Mouse (Mus musculus) T-helper 2 cell (primary cell): ENCODE results near the gene Zc2hc1b.

Source experiments
- in situ Hi-C: fragments of 300-600 bp; cut with MboI, MseI; formaldehyde crosslinking; loops from one replicate; pipeline ENCODE4 v1.15.1; 2025; ENCODE audit warnings: high pct_unique_total_duplicates

Gene Zc2hc1b

GRCm38 (mm10) chr10:13116706-13117665, 60.8 kb downstream of the Zc2hc1b start:
- in situ Hi-C loops = no loop called here

DNA sequence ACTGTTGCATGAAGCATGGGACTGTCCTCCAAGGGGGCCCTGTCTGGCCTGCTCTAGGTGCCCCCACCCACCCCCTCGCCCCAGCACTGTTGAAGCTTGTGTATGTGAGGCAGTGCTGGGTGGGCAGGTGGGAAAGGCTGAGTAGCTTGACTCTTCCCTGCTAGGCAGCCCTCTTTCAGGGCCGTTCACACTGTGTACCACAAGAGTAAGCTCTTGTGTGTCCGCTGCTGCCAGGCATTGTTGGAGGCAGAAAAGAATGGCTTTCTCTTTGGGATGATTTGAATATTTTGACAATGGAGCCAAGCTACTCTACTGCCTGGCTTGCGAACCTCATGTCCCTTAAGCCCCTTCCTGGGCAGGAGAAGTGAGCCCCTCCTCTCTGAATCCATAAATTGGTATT, 62.8 kb downstream of the Zc2hc1b start:
- in situ Hi-C loops = no loop called here

GRCm38 (mm10) chr10:13113641-13114040, 64.2 kb downstream of the Zc2hc1b start:
- in situ Hi-C loops = no loop called here

DNA sequence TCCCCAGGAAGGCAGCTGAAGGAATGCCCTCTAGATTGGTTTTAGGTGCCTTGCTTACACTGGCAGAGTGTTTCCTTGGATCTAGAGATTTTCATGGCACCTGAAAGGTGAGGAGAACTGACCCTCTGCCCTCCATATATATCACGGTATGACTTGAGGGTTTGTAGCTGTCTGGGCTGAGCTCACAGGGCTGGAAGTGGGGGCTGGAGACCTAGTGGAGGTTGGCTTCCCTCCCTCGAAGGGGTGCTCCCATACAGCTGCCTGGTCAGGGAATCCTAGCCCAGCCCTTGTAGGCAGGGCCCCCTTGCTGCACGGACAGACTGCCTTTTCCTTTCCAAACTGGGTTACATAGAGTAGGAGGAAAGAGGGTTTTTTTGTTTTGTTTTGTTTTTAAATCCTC, 65.0 kb downstream of the Zc2hc1b start:
- in situ Hi-C loops = no loop called here

- in situ Hi-C loops = no loop called here
Observed at GRCm38 (mm10) chr10:13109781-13110180, 68.0 kb downstream of the Zc2hc1b start.

GRCm38 (mm10) chr10:13108847-13109246, 69.0 kb downstream of the Zc2hc1b start:
- in situ Hi-C loops = no loop called here

GRCm38 (mm10) chr10:13108021-13108548, 69.7 kb downstream of the Zc2hc1b start:
- in situ Hi-C loops = no loop called here

DNA sequence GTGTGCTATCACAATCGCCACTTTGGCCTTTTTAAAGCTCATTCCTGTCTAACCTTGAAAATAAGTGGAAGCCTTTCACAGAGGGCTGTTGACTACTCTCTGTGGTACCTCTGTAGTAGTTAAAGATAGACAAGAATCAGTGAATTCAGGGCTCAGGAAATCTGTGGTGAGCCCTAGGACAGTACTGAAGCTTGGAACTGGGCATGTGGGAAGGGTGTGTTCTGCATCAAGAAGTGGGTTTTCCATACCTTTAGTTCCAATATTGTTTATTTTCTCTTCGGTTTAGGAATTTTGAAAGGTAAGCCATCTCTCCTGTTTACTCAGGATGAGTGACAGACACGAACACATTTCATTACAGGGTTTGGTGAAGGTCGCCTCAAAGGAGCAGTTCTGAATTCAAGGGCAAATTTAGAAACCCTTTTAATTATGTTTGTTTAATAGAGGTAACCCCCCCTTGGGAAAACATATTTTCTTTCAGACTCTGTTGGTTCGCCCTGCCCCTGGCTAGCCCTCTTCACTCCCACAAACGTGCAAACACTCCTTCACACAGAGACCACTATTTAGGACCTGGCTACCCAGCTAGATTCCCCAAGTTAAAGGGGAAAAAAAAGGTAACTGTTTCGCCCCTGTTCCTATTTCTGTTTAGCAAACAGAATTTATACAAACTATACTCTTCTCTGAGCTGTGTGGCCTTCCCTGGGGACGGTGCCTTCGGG, 70.8 kb downstream of the Zc2hc1b start:
- in situ Hi-C loops = no loop called here

DNA sequence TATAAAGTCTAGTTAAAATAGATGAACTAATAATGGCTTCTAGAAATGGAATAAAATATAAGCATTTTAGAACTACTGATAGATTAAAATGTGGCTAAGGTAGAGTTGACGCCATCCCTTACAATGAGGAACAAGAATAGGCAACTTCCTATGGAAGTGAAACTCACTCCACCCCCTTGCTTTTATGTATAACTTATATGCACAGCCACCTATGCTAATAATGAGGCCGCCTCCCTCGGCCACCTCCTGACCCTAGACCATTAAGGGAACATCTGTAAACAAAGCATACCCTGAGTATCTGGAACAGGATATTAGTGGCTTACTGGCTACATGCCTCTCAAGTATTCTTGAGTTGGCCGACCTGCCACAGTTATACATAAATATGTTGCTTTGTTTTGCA, 74.0 kb downstream of the Zc2hc1b start:
- in situ Hi-C loops = no loop called here

DNA sequence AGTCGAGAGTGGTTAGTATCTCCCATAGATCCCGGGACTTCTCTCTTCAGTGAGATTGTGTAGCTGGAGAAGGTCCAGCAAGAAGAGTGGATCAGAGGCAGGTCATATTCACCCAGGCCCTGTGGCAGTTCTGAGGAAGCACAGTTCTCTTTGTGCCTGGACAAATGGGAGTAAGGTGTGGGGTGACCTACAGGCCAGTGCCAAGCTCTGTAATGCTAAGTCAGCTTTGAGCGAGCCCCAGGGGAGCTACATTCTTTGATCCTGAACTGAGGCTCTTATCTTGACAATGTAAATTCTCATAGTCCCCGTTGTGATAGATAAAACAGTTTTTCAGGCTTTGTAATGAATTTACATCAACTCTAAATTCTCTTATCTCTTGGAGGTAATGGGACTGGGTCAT, 75.5 kb downstream of the Zc2hc1b start:
- in situ Hi-C loops = no loop called here

GRCm38 (mm10) chr10:13100061-13100648, 77.7 kb downstream of the Zc2hc1b start:
- in situ Hi-C loops = no loop called here
